ENCODE assay signal across 22 mouse cellular contexts in the genomic region with DNA sequence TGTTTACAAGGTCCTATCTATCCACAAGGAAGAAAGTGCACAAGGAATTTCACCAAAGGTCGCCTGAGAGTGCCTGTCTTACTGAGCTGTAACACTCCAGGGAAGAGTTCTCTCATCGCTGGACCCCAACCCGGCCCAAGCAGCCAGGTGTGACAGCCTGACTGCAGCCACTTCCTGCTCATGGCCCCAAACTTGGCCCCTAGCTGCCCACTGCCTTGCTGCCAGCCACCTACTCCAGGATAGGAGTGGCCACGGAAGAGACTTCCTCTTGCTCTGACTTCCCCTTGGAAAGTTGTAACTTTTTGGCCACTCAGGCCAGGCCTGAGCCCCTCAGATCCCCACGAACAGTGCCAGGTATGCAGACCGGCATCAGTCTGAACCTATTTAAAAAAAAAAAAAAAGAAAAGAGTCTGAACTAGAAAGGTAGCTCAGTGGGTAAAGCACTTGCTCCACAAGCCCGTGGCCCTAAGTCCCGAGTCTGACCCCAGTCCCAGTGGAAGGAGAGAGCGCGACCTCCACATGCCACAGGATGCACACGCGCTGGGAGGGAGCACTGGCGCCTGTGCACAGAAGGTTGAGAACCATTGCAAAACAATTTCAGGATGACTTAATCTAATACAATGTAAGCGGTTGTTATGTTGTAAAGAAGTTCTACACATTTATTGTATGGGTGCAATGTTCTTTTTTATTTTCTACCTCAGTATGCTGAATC. TPM values are rescaled to one million over a fixed set of nuclear protein-coding genes. Genes with fewer than 3 reads are reported as not detected.
DNase-seq lines count a peak whose midpoint lies in the region; ATAC-seq and TF ChIP-seq lines count a peak whose summit lies in the region.
"Had no signal": no experiment of that assay in that cellular context is flagged by ENCODE, and none has a peak within 500 bp of the region (broad histone marks: within the 10 kb centered on the region; RNA-seq: fewer than 3 reads in every experiment).

No protein-coding gene starts in this region.

- no peaks in the 10 kb centered on the region for H3K9me3 ChIP-seq in midbrain, embryonic 11.5 days (ENCODE audit: control insufficient read depth, low read length)
- no peaks in the 10 kb centered on the region for H3K9me3 ChIP-seq in midbrain, embryonic 16.5 days (replicated peaks; ENCODE audit: control insufficient read depth, low read length, poor library complexity, severe bottlenecking)
- H3K9me3 ChIP-seq in forebrain, postnatal 0 days (ENCODE audit: low read length), result no peaks in the 10 kb centered on the region
- H3K9me3 ChIP-seq: embryonic facial prominence, embryonic 10.5 days; embryonic facial prominence, embryonic 13.5 days; forebrain, embryonic 12.5 days; hindbrain, embryonic 12.5 days; hindbrain, embryonic 15.5 days had no signal

- no peak for TF ChIP-seq CTCF in forebrain, postnatal 0 days (IDR thresholded peaks at IDR 0.05; ENCODE audit: low read depth)

- no peak overlapping the region for H3K27ac ChIP-seq in midbrain, embryonic 11.5 days (ENCODE audit: low read depth, low read length)
- no peak overlapping the region for H3K27ac ChIP-seq in midbrain, embryonic 16.5 days (ENCODE audit: low read length)
- no peak overlapping the region for H3K27ac ChIP-seq in forebrain, postnatal 0 days (ENCODE audit: low read depth, low read length)
- H3K27ac ChIP-seq: embryonic facial prominence, embryonic 10.5 days; embryonic facial prominence, embryonic 13.5 days; forebrain, embryonic 12.5 days; gastrocnemius, adult 2 months; hindbrain, embryonic 12.5 days; hindbrain, embryonic 15.5 days had no signal

- no peaks in the 10 kb centered on the region for H3K36me3 ChIP-seq in midbrain, embryonic 11.5 days (ENCODE audit: control insufficient read depth, insufficient read depth, low read length)
- H3K36me3 ChIP-seq in midbrain, embryonic 16.5 days (ENCODE audit: control insufficient read depth, insufficient read depth, low read length), result peaks cover 3% of the 10 kb centered on the region; the same call in 1 of the 2 replicates
- H3K36me3 ChIP-seq in forebrain, postnatal 0 days (ENCODE audit: insufficient read depth), result peaks cover 8% of the 10 kb centered on the region; the same call in 1 of the 2 replicates
- H3K36me3 ChIP-seq: forebrain, embryonic 12.5 days; hindbrain, embryonic 12.5 days; hindbrain, embryonic 15.5 days had no signal

- no peaks in the 10 kb centered on the region for H3K4me1 ChIP-seq in midbrain, embryonic 11.5 days (ENCODE audit: control insufficient read depth, insufficient read depth, low read length)
- no peaks in the 10 kb centered on the region for H3K4me1 ChIP-seq in midbrain, embryonic 16.5 days (ENCODE audit: control insufficient read depth, insufficient read depth, low read length)
- no peaks in the 10 kb centered on the region for H3K4me1 ChIP-seq in forebrain, postnatal 0 days (ENCODE audit: insufficient read depth)
- H3K4me1 ChIP-seq: forebrain, embryonic 12.5 days; hindbrain, embryonic 12.5 days; hindbrain, embryonic 15.5 days had no signal

- no peaks in the 10 kb centered on the region for H3K27me3 ChIP-seq in midbrain, embryonic 11.5 days (ENCODE audit: control insufficient read depth, insufficient read depth, low read length)
- H3K27me3 ChIP-seq in midbrain, embryonic 16.5 days (ENCODE audit: control insufficient read depth, insufficient read depth, low read depth, low read length), result no peaks in the 10 kb centered on the region
- no peaks in the 10 kb centered on the region for H3K27me3 ChIP-seq in forebrain, postnatal 0 days (ENCODE audit: insufficient read depth, low read length)
- H3K27me3 ChIP-seq: embryonic facial prominence, embryonic 13.5 days; forebrain, embryonic 12.5 days; hindbrain, embryonic 12.5 days; hindbrain, embryonic 15.5 days had no signal

- H3K9ac ChIP-seq in midbrain, embryonic 11.5 days (ENCODE audit: low read length), result no peak overlapping the region
- no peak overlapping the region for H3K9ac ChIP-seq in midbrain, embryonic 16.5 days (ENCODE audit: low read depth, low read length)
- H3K9ac ChIP-seq in forebrain, postnatal 0 days, result no peak overlapping the region
- H3K9ac ChIP-seq: embryonic facial prominence, embryonic 13.5 days; forebrain, embryonic 12.5 days; hindbrain, embryonic 12.5 days; hindbrain, embryonic 15.5 days had no signal

- no peak overlapping the region for H3K4me3 ChIP-seq in midbrain, embryonic 11.5 days (ENCODE audit: low read depth, low read length)
- no peak overlapping the region for H3K4me3 ChIP-seq in midbrain, embryonic 16.5 days (ENCODE audit: low read depth, low read length)
- no peak overlapping the region for H3K4me3 ChIP-seq in forebrain, postnatal 0 days (ENCODE audit: low read depth, low read length)
- H3K4me3 ChIP-seq: embryonic facial prominence, embryonic 10.5 days; embryonic facial prominence, embryonic 13.5 days; erythroblast, embryonic 14.5 days; forebrain, embryonic 12.5 days; gastrocnemius, adult 2 months; hindbrain, embryonic 12.5 days; hindbrain, embryonic 15.5 days had no signal

- peak; percentile 27 for DNase-seq in embryo, embryonic 10 days (ENCODE audit: low spot score)
- DNase-seq in embryo, embryonic 9.5 days (ENCODE audit: extremely low spot score), result no peak
- DNase-seq in midbrain, embryonic 11.5 days (ENCODE audit: low spot score, missing footprints), result peak; percentile 21
- no peak for DNase-seq in forebrain, postnatal 0 days
- DNase-seq: adrenal gland, adult 8-10 months; adrenal gland, postnatal 25 days; cerebellum, adult 18-20 months; cerebellum, adult 9-10 months; cerebellum, postnatal 14 days; gastrocnemius, adult 2 months; gastrocnemius, postnatal 14 days had no signal

- 86% methylated on average over 14 of the region's 14 CpGs for WGBS in midbrain, embryonic 11.5 days
- WGBS in midbrain, embryonic 16.5 days, result 90% methylated on average over 14 of the region's 14 CpGs
- WGBS in forebrain, postnatal 0 days, result 90% methylated on average over 14 of the region's 14 CpGs

- no peak for ATAC-seq in midbrain, embryonic 11.5 days (ENCODE audit: low FRiP score)
- no peak for ATAC-seq in midbrain, embryonic 16.5 days
- ATAC-seq in monocyte, adult 5-6 weeks (replicated peaks; ENCODE audit: insufficient number of reproducible peaks, low FRiP score, low TSS enrichment, poor library complexity, severe bottlenecking), result 0 out of 2 replicates have a peak, but pooled peaks have one; percentile 27
- ATAC-seq in forebrain, postnatal 0 days, result no peak
- ATAC-seq: activated CD4-positive, CD25-positive, alpha-beta regulatory T cell, adult 4 months; forebrain, embryonic 16.5 days had no signal

- no peak overlapping the region for H3K4me2 ChIP-seq in midbrain, embryonic 11.5 days
- no peak overlapping the region for H3K4me2 ChIP-seq in midbrain, embryonic 16.5 days (ENCODE audit: low read length)
- H3K4me2 ChIP-seq in forebrain, postnatal 0 days (ENCODE audit: low read depth), result no peak overlapping the region
- H3K4me2 ChIP-seq: embryonic facial prominence, embryonic 13.5 days; forebrain, embryonic 12.5 days; heart, embryonic 11.5 days; hindbrain, embryonic 12.5 days; hindbrain, embryonic 15.5 days had no signal

RNA-seq across cellular contexts. Expression of a gene that starts 47.3 kb away (rescaled TPM):
- polyA plus RNA-seq in midbrain, embryonic 11.5 days (2014; fragmentation: Nextera tagmentation; extraction: Ambion mirVana), result 9.4 and 11.2 TPM in 2 replicates
- polyA plus RNA-seq in midbrain, embryonic 16.5 days (2015; fragmentation: Nextera tagmentation; extraction: Ambion mirVana), result 6.9 and 8.1 TPM in 2 replicates
- total RNA-seq in monocyte, adult 5-6 weeks (2017), result 45.8 to 71.9 TPM (median 49.6 TPM) in 3 replicates
- 14.3 and 18.1 TPM in 2 replicates for total RNA-seq in forebrain, postnatal 0 days (2014; rRNA removed)
- 3.7 and 5.3 TPM in 2 replicates for polyA plus RNA-seq in forebrain, postnatal 0 days (2015; fragmentation: Nextera tagmentation; extraction: Ambion mirVana)

Comparison
In these comparisons a context has a peak if more than half of its experiments do, and no peak if none do; other contexts are left out.
1. DNase-seq: peak in embryo, embryonic 10 days (single experiment) and midbrain, embryonic 11.5 days (single experiment); none in embryo, embryonic 9.5 days (single experiment) and forebrain, postnatal 0 days (single experiment).